10 mouse cellular contexts compared by ENCODE assay signal in genomic region chr4:126252411-126253237, GRCm38 (mm10). TPM values are rescaled to one million over a fixed set of nuclear protein-coding genes. Genes with fewer than 3 reads are reported as not detected.
DNase-seq lines count a peak whose midpoint lies in the region; ATAC-seq and TF ChIP-seq lines count a peak whose summit lies in the region.
"Had no signal": no experiment of that assay in that cellular context is flagged by ENCODE, and none has a peak within 500 bp of the region (broad histone marks: within the 10 kb centered on the region; RNA-seq: fewer than 3 reads in every experiment).

No protein-coding gene starts in this region.

- no peak overlapping the region for H3ac ChIP-seq in myocyte (ENCODE audit: control insufficient read depth, insufficient read length)

- DNase-seq in cerebellum, adult 11-12 months, result peak; percentile 61
- DNase-seq in cerebellum, postnatal 14 days, result no peak
- DNase-seq in liver, adult 2 months (ENCODE audit: extremely low read depth, low read depth, low spot score), result no peak
- DNase-seq in c-Kit-positive CD71-positive TER-119-positive erythroid progenitor cells, embryonic 14.5 days (ENCODE audit: low spot score), result no peak
- no peak for DNase-seq in frontal cortex, adult 2 months (ENCODE audit: extremely low spot score in 1 of 2, low spot score in 1 of 2)
- DNase-seq: right cerebral cortex, adult 18-20 months had no signal

- no peaks in the 10 kb centered on the region for H3K9me3 ChIP-seq in liver, embryonic 12.5 days (replicated peaks)
- no peaks in the 10 kb centered on the region for H3K9me3 ChIP-seq in intestine, embryonic 15.5 days

- H3K79me2 ChIP-seq in liver, adult 2 months (ENCODE audit: control insufficient read depth, insufficient read depth, low read length), result peaks cover 69% of the 10 kb centered on the region
- peaks cover 91% of the 10 kb centered on the region for H3K79me2 ChIP-seq in myocyte (ENCODE audit: control insufficient read depth, insufficient read depth)

- 84% methylated on average over 17 of the region's 17 CpGs for WGBS in liver, adult 2 months
- 78% methylated on average over 17 of the region's 17 CpGs for WGBS in liver, embryonic 12.5 days (ENCODE audit: insufficient replicate concordance)
- 85% methylated on average over 17 of the region's 17 CpGs for WGBS in intestine, embryonic 15.5 days

- no peak for TF ChIP-seq POLR2A in liver, adult 2 months (IDR thresholded peaks at IDR 0.05; ENCODE audit: extremely low read depth, insufficient read depth, low read length)
- TF ChIP-seq POLR2A in myocyte (IDR thresholded peaks at IDR 0.05; ENCODE audit: insufficient read length, low read depth), result no peak

- no peak overlapping the region for H3K4me2 ChIP-seq in liver, embryonic 12.5 days
- H3K4me2 ChIP-seq in intestine, embryonic 15.5 days (replicated peaks), result peak overlapping the region; percentile 30; the same call in 1 of the 2 replicates
- H3K4me2 ChIP-seq in myocyte (ENCODE audit: low read depth), result peak overlapping the region; percentile 70

- no peak overlapping the region for H3K4me3 ChIP-seq in liver, adult 2 months (ENCODE audit: insufficient read depth, low read depth, low read length)
- no peak overlapping the region for H3K4me3 ChIP-seq in liver, embryonic 12.5 days
- H3K4me3 ChIP-seq in intestine, embryonic 15.5 days (replicated peaks), result no peak overlapping the region
- H3K4me3 ChIP-seq in myocyte, result peak overlapping the region; percentile 98
- H3K4me3 ChIP-seq: erythroblast, embryonic 14.5 days had no signal

- H3K36me3 ChIP-seq in liver, adult 2 months (ENCODE audit: control insufficient read depth, insufficient read depth, low read length), result no peaks in the 10 kb centered on the region
- peaks cover 7% of the 10 kb centered on the region; the same call in 1 of the 2 replicates for H3K36me3 ChIP-seq in liver, embryonic 12.5 days
- no peaks in the 10 kb centered on the region for H3K36me3 ChIP-seq in intestine, embryonic 15.5 days
- H3K36me3 ChIP-seq in myocyte (ENCODE audit: control insufficient read depth, insufficient read depth), result peaks cover 12% of the 10 kb centered on the region

- peak overlapping the region; percentile 52 for H3K27ac ChIP-seq in liver, adult 2 months (replicated peaks; ENCODE audit: insufficient read depth, low read depth, low read length)
- H3K27ac ChIP-seq in liver, embryonic 12.5 days, result no peak overlapping the region
- H3K27ac ChIP-seq in intestine, embryonic 15.5 days, result peak overlapping the region; percentile 28; the same call in 1 of the 2 replicates

- no peak for ATAC-seq in liver, embryonic 12.5 days
- no peak for ATAC-seq in intestine, embryonic 15.5 days

- H3K9ac ChIP-seq in liver, adult 2 months (ENCODE audit: low read depth, low read length), result no peak overlapping the region
- H3K9ac ChIP-seq in liver, embryonic 12.5 days, result no peak overlapping the region
- H3K9ac ChIP-seq in intestine, embryonic 15.5 days, result no peak overlapping the region

- no peaks in the 10 kb centered on the region for H3K27me3 ChIP-seq in liver, adult 2 months (ENCODE audit: control insufficient read depth, insufficient read depth, low read length)
- peaks cover 18% of the 10 kb centered on the region for H3K27me3 ChIP-seq in liver, embryonic 12.5 days (replicated peaks)
- H3K27me3 ChIP-seq in intestine, embryonic 15.5 days (replicated peaks), result no peaks in the 10 kb centered on the region
- H3K27me3 ChIP-seq in myocyte (ENCODE audit: control insufficient read depth, insufficient read depth, insufficient read length), result no peaks in the 10 kb centered on the region

- no peak for TF ChIP-seq CTCF in liver, adult 2 months (IDR thresholded peaks at IDR 0.05; ENCODE audit: low read depth, low read length)

- peaks cover 13% of the 10 kb centered on the region for H3K4me1 ChIP-seq in liver, adult 2 months (ENCODE audit: control insufficient read depth, insufficient read depth, low read length)
- peaks cover 65% of the 10 kb centered on the region for H3K4me1 ChIP-seq in liver, embryonic 12.5 days
- H3K4me1 ChIP-seq in intestine, embryonic 15.5 days (replicated peaks), result peaks cover 51% of the 10 kb centered on the region

TF ChIP-seq in myocyte, 11 proteins besides CTCF, POLR2A, EP300 and RAD21:
- TF ChIP-seq REST (IDR thresholded peaks at IDR 0.05; ENCODE audit: insufficient read depth, insufficient read length) (no peak), POLR2AphosphoS2 (IDR thresholded peaks at IDR 0.05; ENCODE audit: insufficient read length, low read depth) (peak; percentile 15)

RNA-seq across cellular contexts. Expression of gene Map7d1, which starts 3.5 kb away (rescaled TPM):
- 7.5 and 8.2 TPM in 2 replicates for total RNA-seq in liver, adult 2 months (2014; rRNA removed)
- 18.5 and 19.1 TPM in 2 replicates for polyA plus RNA-seq in liver, adult 2 months (2012; rRNA removed)
- 20.9 and 23.3 TPM in 2 replicates for polyA plus RNA-seq in liver, embryonic 12.5 days (2016; fragmentation: Nextera tagmentation; extraction: Ambion mirVana)
- polyA plus RNA-seq in intestine, embryonic 15.5 days (2015; fragmentation: Nextera tagmentation; extraction: Ambion mirVana), result 26.7 and 27.6 TPM in 2 replicates
- 236 TPM for polyA plus RNA-seq in myocyte (2012; fragmentation: generic; extraction: Trizol)
- 201 and 206 TPM in 2 replicates for polyA plus RNA-seq in frontal cortex, adult 2 months (2012; rRNA removed)

RNA-seq across cellular contexts. Expression of gene Trappc3, which starts 9.5 kb away (rescaled TPM):
- total RNA-seq in liver, adult 2 months (2014; rRNA removed), result 38.2 and 45.8 TPM in 2 replicates
- polyA plus RNA-seq in liver, adult 2 months (2012; rRNA removed), result 24.1 and 30.6 TPM in 2 replicates
- 43.7 and 44.0 TPM in 2 replicates for polyA plus RNA-seq in liver, embryonic 12.5 days (2016; fragmentation: Nextera tagmentation; extraction: Ambion mirVana)
- 94.2 and 99.7 TPM in 2 replicates for polyA plus RNA-seq in intestine, embryonic 15.5 days (2015; fragmentation: Nextera tagmentation; extraction: Ambion mirVana)
- 84.1 TPM for polyA plus RNA-seq in myocyte (2012; fragmentation: generic; extraction: Trizol)
- polyA plus RNA-seq in frontal cortex, adult 2 months (2012; rRNA removed), result 110 and 111 TPM in 2 replicates

RNA-seq across cellular contexts. Expression of gene Col8a2, which starts 34.0 kb away (rescaled TPM):
- total RNA-seq in liver, adult 2 months (2014; rRNA removed), result 0.07 and 0.09 TPM in 2 replicates
- polyA plus RNA-seq in liver, adult 2 months (2012; rRNA removed), result 0.10 and 0.17 TPM in 2 replicates
- polyA plus RNA-seq in liver, embryonic 12.5 days (2016; fragmentation: Nextera tagmentation; extraction: Ambion mirVana), result 1.8 and 2.3 TPM in 2 replicates
- polyA plus RNA-seq in intestine, embryonic 15.5 days (2015; fragmentation: Nextera tagmentation; extraction: Ambion mirVana), result 7.1 and 8.2 TPM in 2 replicates
- 0.06 TPM for polyA plus RNA-seq in myocyte (2012; fragmentation: generic; extraction: Trizol)
- polyA plus RNA-seq in frontal cortex, adult 2 months (2012; rRNA removed), result 0.38 and 0.50 TPM in 2 replicates
- polyA plus RNA-seq: erythroblast, embryonic 14.5 days had no signal

RNA-seq across cellular contexts. Expression of gene Thrap3, which starts 50.1 kb away (rescaled TPM):
- total RNA-seq in liver, adult 2 months (2014; rRNA removed), result 74.3 and 78.6 TPM in 2 replicates
- 25.6 and 29.1 TPM in 2 replicates for polyA plus RNA-seq in liver, adult 2 months (2012; rRNA removed)
- 162 and 163 TPM in 2 replicates for polyA plus RNA-seq in liver, embryonic 12.5 days (2016; fragmentation: Nextera tagmentation; extraction: Ambion mirVana)
- 172 and 202 TPM in 2 replicates for polyA plus RNA-seq in intestine, embryonic 15.5 days (2015; fragmentation: Nextera tagmentation; extraction: Ambion mirVana)
- polyA plus RNA-seq in myocyte (2012; fragmentation: generic; extraction: Trizol), result 56.6 TPM
- 95.8 and 103 TPM in 2 replicates for polyA plus RNA-seq in frontal cortex, adult 2 months (2012; rRNA removed)
